Mouse (Mus musculus): ENCODE measurements around the gene Akap12.

DNA sequence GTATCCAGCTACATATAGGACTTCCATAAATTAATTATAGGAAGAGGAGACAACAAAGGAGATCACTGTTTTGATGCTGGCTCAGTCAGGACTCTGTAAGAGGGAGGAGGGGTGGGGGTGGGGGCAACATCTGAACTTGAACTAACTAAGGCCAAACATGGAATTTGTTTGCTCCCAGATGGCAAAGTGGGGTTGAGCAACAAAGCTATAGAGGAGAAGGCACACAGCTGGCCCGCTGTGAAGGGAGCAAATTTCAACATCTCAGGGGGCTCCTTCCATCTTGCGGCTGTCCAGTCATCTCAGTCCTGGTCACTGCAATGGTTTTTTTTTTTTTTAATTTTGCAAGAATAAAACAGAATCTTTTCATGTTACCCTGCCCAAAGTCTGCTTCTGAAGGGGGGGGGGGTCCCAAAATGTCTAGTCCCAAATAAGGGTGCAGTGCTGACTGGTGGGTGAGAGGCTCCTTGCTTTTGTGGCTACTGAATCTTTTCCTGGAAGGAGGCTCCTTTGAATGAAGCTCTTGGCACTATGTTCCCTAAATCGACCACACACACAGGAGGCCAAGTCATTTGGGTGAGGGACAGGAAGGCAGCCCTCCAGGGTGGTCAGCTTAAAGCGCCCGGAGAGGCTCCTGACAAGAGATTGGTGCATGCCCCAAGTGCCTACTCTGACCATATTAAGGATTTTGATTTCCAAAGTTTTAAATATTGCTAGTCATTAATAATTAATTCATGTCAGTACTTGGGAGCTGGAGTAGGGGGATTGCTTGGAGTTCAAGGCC lies 26.2 kb upstream of the Akap12 start:
- no peak for TF ChIP-seq POLR2A (IDR thresholded peaks at IDR 0.05; ENCODE audit: insufficient read depth, low read depth, low read length)
- TF ChIP-seq CTCF (IDR thresholded peaks at IDR 0.05; ENCODE audit: insufficient read depth, low read depth, low read length), result no peak

Measured in olfactory bulb, adult 2 months (tissue).